Mouse (Mus musculus): ENCODE measurements at regions not wholly inside any gene's neighbourhood (a gene's known extent, or its start where the extent isn't known, plus 50 kb on each side); places are given as distances from the start of the nearest gene placed in this dataset.

GRCm38 (mm10) chr14:114855055-114855740 lies 236.8 kb upstream of the Gpc5 start:
- no peaks in the 10 kb centered on the region for H3K36me3 ChIP-seq (replicated peaks; ENCODE audit: insufficient read depth, low read length)
- no peak overlapping the region for H3K4me2 ChIP-seq (ENCODE audit: low read depth, low read length)
- H3K27me3 ChIP-seq (ENCODE audit: insufficient read depth, low read length): no peaks in the 10 kb centered on the region
- no peak for ATAC-seq
- TF ChIP-seq EP300 (IDR thresholded peaks at IDR 0.05; ENCODE audit: low read depth) (no peak), CTCF (IDR thresholded peaks at IDR 0.05; ENCODE audit: low read depth) (no peak)
- H3K4me1 ChIP-seq (ENCODE audit: insufficient read depth): no peaks in the 10 kb centered on the region; the same call in 1 of the 2 replicates
- no peaks in the 10 kb centered on the region for H3K9me3 ChIP-seq (ENCODE audit: low read length)
- no peak for DNase-seq
- H3K27ac ChIP-seq (ENCODE audit: low read depth): no peak overlapping the region
- no peak overlapping the region for H3K9ac ChIP-seq (replicated peaks)
- WGBS (ENCODE audit: insufficient replicate concordance): 61% methylated on average over 12 of the region's 12 CpGs
- no peak overlapping the region for H3K4me3 ChIP-seq (ENCODE audit: low read depth, low read length)

GRCm38 (mm10) chr14:114855746-114856145 lies 236.3 kb upstream of the Gpc5 start:
- H3K36me3 ChIP-seq (replicated peaks; ENCODE audit: insufficient read depth, low read length): no peaks in the 10 kb centered on the region
- no peaks in the 10 kb centered on the region; the same call in 1 of the 2 replicates for H3K4me1 ChIP-seq (ENCODE audit: insufficient read depth)
- no peak overlapping the region for H3K4me3 ChIP-seq (ENCODE audit: low read depth, low read length)
- no peak overlapping the region for H3K27ac ChIP-seq (ENCODE audit: low read depth)
- WGBS (ENCODE audit: insufficient replicate concordance): 55% methylated on average over 3 of the region's 3 CpGs
- no peak overlapping the region for H3K4me2 ChIP-seq (ENCODE audit: low read depth, low read length)
- no peak for TF ChIP-seq CTCF (IDR thresholded peaks at IDR 0.05; ENCODE audit: low read depth)
- no peak for TF ChIP-seq EP300 (IDR thresholded peaks at IDR 0.05; ENCODE audit: low read depth)
- no peaks in the 10 kb centered on the region for H3K9me3 ChIP-seq (ENCODE audit: low read length)
- DNase-seq: no peak
- H3K9ac ChIP-seq (replicated peaks): no peak overlapping the region
- H3K27me3 ChIP-seq (ENCODE audit: insufficient read depth, low read length): no peaks in the 10 kb centered on the region
- no peak for ATAC-seq

GRCm38 (mm10) chr14:114856243-114857031 lies 235.6 kb upstream of the Gpc5 start:
- ATAC-seq: no peak
- Histone ChIP-seq H3K27me3 (ENCODE audit: insufficient read depth, low read length) (no peaks in the 10 kb centered on the region), H3K4me3 (ENCODE audit: low read depth, low read length) (no peak overlapping the region), H3K4me2 (ENCODE audit: low read depth, low read length) (no peak overlapping the region), H3K9ac (replicated peaks) (no peak overlapping the region), H3K9me3 (ENCODE audit: low read length) (no peaks in the 10 kb centered on the region), H3K4me1 (ENCODE audit: insufficient read depth) (no peaks in the 10 kb centered on the region; the same call in 1 of the 2 replicates), H3K27ac (ENCODE audit: low read depth) (no peak overlapping the region), H3K36me3 (replicated peaks; ENCODE audit: insufficient read depth, low read length) (no peaks in the 10 kb centered on the region)
- WGBS (ENCODE audit: insufficient replicate concordance): 62% methylated on average over 18 of the region's 18 CpGs
- TF ChIP-seq CTCF (IDR thresholded peaks at IDR 0.05; ENCODE audit: low read depth) (no peak), EP300 (IDR thresholded peaks at IDR 0.05; ENCODE audit: low read depth) (no peak)
- DNase-seq: no peak

GRCm38 (mm10) chr14:114857171-114857570 lies 234.8 kb upstream of the Gpc5 start:
- H3K4me2 ChIP-seq (ENCODE audit: low read depth, low read length): peak overlapping the region; percentile 24; the same call in 1 of the 2 replicates
- TF ChIP-seq CTCF (IDR thresholded peaks at IDR 0.05; ENCODE audit: low read depth) (no peak), EP300 (IDR thresholded peaks at IDR 0.05; ENCODE audit: low read depth) (no peak)
- DNase-seq (no peak), ATAC-seq (no peak)
- H3K9ac ChIP-seq (replicated peaks): no peak overlapping the region
- 22% methylated on average over 4 of the region's 4 CpGs for WGBS (ENCODE audit: insufficient replicate concordance)
- peak overlapping the region; percentile 44; the same call in 1 of the 2 replicates for H3K27ac ChIP-seq (ENCODE audit: low read depth)
- no peaks in the 10 kb centered on the region for H3K27me3 ChIP-seq (ENCODE audit: insufficient read depth, low read length)
- no peaks in the 10 kb centered on the region; the same call in 1 of the 2 replicates for H3K4me1 ChIP-seq (ENCODE audit: insufficient read depth)
- no peaks in the 10 kb centered on the region for H3K36me3 ChIP-seq (replicated peaks; ENCODE audit: insufficient read depth, low read length)
- H3K4me3 ChIP-seq (ENCODE audit: low read depth, low read length): no peak overlapping the region
- no peaks in the 10 kb centered on the region for H3K9me3 ChIP-seq (ENCODE audit: low read length)

GRCm38 (mm10) chr14:114857689-114858088 lies 234.3 kb upstream of the Gpc5 start:
- peak overlapping the region; percentile 44; the same call in 1 of the 2 replicates for H3K27ac ChIP-seq (ENCODE audit: low read depth)
- DNase-seq: peak; percentile 17
- WGBS (ENCODE audit: insufficient replicate concordance): 20% methylated on average over 7 of the region's 7 CpGs
- H3K9me3 ChIP-seq (ENCODE audit: low read length): no peaks in the 10 kb centered on the region
- no peak overlapping the region for H3K4me3 ChIP-seq (ENCODE audit: low read depth, low read length)
- no peak overlapping the region for H3K9ac ChIP-seq (replicated peaks)
- no peaks in the 10 kb centered on the region; the same call in 1 of the 2 replicates for H3K4me1 ChIP-seq (ENCODE audit: insufficient read depth)
- no peaks in the 10 kb centered on the region for H3K27me3 ChIP-seq (ENCODE audit: insufficient read depth, low read length)
- TF ChIP-seq CTCF (IDR thresholded peaks at IDR 0.05; ENCODE audit: low read depth) (no peak), EP300 (IDR thresholded peaks at IDR 0.05; ENCODE audit: low read depth) (no peak)
- no peaks in the 10 kb centered on the region for H3K36me3 ChIP-seq (replicated peaks; ENCODE audit: insufficient read depth, low read length)
- ATAC-seq: 0 out of 2 replicates have a peak, but pooled peaks have one; percentile 38
- H3K4me2 ChIP-seq (ENCODE audit: low read depth, low read length): peak overlapping the region; percentile 24; the same call in 1 of the 2 replicates

- H3K27me3 ChIP-seq (ENCODE audit: insufficient read depth, low read length): no peaks in the 10 kb centered on the region
- H3K36me3 ChIP-seq (replicated peaks; ENCODE audit: insufficient read depth, low read length): no peaks in the 10 kb centered on the region
- no peak overlapping the region for H3K27ac ChIP-seq (ENCODE audit: low read depth)
- no peak overlapping the region for H3K4me3 ChIP-seq (ENCODE audit: low read depth, low read length)
- H3K9me3 ChIP-seq (ENCODE audit: low read length): no peaks in the 10 kb centered on the region
- no peak for DNase-seq
- 0 out of 2 replicates have a peak, but pooled peaks cover 3% of the 10 kb centered on the region for H3K4me1 ChIP-seq (ENCODE audit: insufficient read depth)
- TF ChIP-seq EP300 (IDR thresholded peaks at IDR 0.05; ENCODE audit: low read depth) (no peak), CTCF (IDR thresholded peaks at IDR 0.05; ENCODE audit: low read depth) (no peak)
- no peak overlapping the region for H3K4me2 ChIP-seq (ENCODE audit: low read depth, low read length)
- WGBS (ENCODE audit: insufficient replicate concordance): 76% methylated on average over 4 of the region's 4 CpGs
- H3K9ac ChIP-seq (replicated peaks): no peak overlapping the region
- ATAC-seq: no peak
Observed at GRCm38 (mm10) chr14:114863585-114863984, 228.4 kb upstream of the Gpc5 start.

Measured in liver, postnatal 0 days (tissue).